Mouse (Mus musculus): ENCODE results near the gene Zfp507. TPM values are rescaled to one million over a fixed set of nuclear protein-coding genes. Genes with fewer than 3 reads are reported as not detected.

Zfp507 gene
- polyA plus RNA-seq, 1 experiment from 2014 or later: 3.8 TPM

DNA sequence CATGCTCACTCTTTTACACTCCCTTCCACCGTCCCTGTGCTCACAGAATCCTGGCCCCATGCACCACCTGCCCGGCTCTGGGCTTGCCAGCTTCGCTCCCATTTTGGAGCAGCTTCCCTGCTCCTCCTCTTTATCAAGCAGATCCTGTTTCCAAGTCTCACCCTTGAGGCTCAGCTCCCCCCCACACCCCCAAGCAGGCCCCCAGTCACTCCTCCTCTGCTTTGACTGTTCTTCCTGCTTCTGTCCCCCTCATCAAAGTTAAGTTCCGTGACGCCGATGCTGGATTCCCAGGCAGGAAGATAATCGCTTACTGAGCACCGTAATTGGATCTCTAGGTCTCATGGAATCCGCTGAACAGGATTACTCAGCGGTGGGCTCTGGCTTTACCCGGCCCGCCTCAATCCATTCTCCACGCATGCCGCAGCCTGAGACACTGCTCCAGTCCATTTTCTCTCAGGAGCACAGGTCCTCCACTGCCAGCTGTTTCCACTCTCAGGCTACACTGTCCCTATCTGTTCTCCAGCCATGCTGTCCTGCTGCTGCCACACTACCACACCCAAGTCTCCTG lies 55.3 kb downstream of the Zfp507 start:
- Histone ChIP-seq H3K27ac (ENCODE audit: low read depth) (no peak overlapping the region), H3K4me1 (ENCODE audit: insufficient read depth) (peaks cover 3% of the 10 kb centered on the region; the same call in 1 of the 2 replicates), H3K9ac (replicated peaks) (no peak overlapping the region), H3K4me3 (ENCODE audit: low read depth, low read length) (no peak overlapping the region), H3K9me3 (ENCODE audit: low read length) (no peaks in the 10 kb centered on the region), H3K4me2 (ENCODE audit: low read depth, low read length) (no peak overlapping the region), H3K27me3 (ENCODE audit: insufficient read depth, low read length) (no peaks in the 10 kb centered on the region), H3K36me3 (replicated peaks; ENCODE audit: insufficient read depth, low read length) (peaks cover 7% of the 10 kb centered on the region)
- DNase-seq (no peak), ATAC-seq (no peak)
- WGBS (ENCODE audit: insufficient replicate concordance): 91% methylated on average over 14 of the region's 14 CpGs
- TF ChIP-seq EP300 (IDR thresholded peaks at IDR 0.05; ENCODE audit: low read depth) (no peak), CTCF (IDR thresholded peaks at IDR 0.05; ENCODE audit: low read depth) (no peak)

DNA sequence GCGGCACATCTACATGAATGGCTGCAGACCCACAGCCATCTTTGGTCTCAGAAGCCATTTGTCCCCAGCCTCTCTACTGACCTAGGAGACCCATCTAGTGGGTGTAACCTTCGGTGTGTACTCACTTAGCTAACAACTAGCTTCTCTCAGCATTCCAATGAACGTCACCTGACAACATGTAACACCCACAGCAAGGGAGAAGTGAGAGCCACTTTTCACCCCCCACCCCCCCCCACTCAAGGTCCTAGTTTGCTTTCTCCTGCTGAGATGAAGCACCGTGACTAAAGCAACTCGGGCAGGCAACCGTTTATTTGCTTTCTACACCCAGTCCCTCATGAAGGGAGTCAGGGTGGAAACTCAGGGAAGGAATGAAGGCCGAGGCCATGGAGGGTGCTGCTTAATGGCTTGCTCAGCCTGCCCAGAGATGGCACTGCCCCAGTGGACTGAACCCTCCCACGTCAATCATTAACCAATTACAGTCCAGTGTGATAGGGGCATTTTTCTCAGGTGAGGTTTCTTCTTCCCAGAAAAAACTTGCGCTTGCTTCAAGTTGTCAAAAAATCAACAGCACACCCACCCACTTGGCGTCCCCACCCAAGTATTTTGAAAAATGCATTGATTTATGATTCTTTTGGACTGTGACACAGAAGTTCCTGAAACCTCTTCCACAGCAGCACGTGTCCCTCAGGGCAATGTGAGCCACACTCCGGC lies 56.0 kb downstream of the Zfp507 start:
- Histone ChIP-seq H3K27me3 (ENCODE audit: insufficient read depth, low read length) (no peaks in the 10 kb centered on the region), H3K9ac (replicated peaks) (no peak overlapping the region), H3K4me2 (ENCODE audit: low read depth, low read length) (no peak overlapping the region), H3K4me1 (ENCODE audit: insufficient read depth) (peaks cover 3% of the 10 kb centered on the region; the same call in 1 of the 2 replicates), H3K27ac (ENCODE audit: low read depth) (no peak overlapping the region), H3K36me3 (replicated peaks; ENCODE audit: insufficient read depth, low read length) (peaks cover 7% of the 10 kb centered on the region), H3K4me3 (ENCODE audit: low read depth, low read length) (no peak overlapping the region), H3K9me3 (ENCODE audit: low read length) (no peaks in the 10 kb centered on the region)
- TF ChIP-seq CTCF (IDR thresholded peaks at IDR 0.05; ENCODE audit: low read depth) (no peak), EP300 (IDR thresholded peaks at IDR 0.05; ENCODE audit: low read depth) (no peak)
- DNase-seq (no peak), ATAC-seq (no peak)
- 80% methylated on average over 12 of the region's 12 CpGs for WGBS (ENCODE audit: insufficient replicate concordance)

DNA sequence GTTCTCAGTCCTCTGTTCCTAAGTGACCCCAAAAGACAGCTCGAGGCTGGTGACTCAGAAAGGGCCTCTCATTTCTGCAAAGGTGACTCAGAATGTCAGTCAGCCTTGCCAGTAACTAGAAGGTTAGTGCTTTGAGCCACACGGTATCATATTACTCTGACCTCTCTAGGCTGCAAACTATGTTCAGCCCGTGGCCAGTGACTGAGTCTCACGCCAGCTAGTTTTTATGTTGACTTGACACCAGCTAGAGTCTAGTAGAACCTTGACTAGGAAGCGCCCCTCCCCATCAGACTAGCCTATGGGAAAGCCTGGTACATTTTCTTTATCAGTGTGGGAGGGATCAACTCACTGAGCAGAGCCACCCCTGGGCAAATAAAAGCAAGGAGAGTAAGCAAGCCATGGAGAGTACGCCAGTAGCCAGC lies 57.5 kb downstream of the Zfp507 start:
- Histone ChIP-seq H3K27ac (ENCODE audit: low read depth) (peak overlapping the region; percentile 80), H3K36me3 (replicated peaks; ENCODE audit: insufficient read depth, low read length) (peaks cover 7% of the 10 kb centered on the region), H3K4me2 (ENCODE audit: low read depth, low read length) (no peak overlapping the region), H3K4me1 (ENCODE audit: insufficient read depth) (peaks cover 3% of the 10 kb centered on the region; the same call in 1 of the 2 replicates), H3K9ac (replicated peaks) (no peak overlapping the region), H3K27me3 (ENCODE audit: insufficient read depth, low read length) (no peaks in the 10 kb centered on the region), H3K4me3 (ENCODE audit: low read depth, low read length) (no peak overlapping the region), H3K9me3 (ENCODE audit: low read length) (no peaks in the 10 kb centered on the region)
- whole genome bisulfite sequencing (ENCODE audit: insufficient replicate concordance): 58% methylated on average over 6 of the region's 6 CpGs
- DNase-seq (peak; percentile 41), ATAC-seq (peak; percentile 90)
- TF ChIP-seq EP300 (IDR thresholded peaks at IDR 0.05; ENCODE audit: low read depth) (no peak), CTCF (IDR thresholded peaks at IDR 0.05; ENCODE audit: low read depth) (no peak)

DNA sequence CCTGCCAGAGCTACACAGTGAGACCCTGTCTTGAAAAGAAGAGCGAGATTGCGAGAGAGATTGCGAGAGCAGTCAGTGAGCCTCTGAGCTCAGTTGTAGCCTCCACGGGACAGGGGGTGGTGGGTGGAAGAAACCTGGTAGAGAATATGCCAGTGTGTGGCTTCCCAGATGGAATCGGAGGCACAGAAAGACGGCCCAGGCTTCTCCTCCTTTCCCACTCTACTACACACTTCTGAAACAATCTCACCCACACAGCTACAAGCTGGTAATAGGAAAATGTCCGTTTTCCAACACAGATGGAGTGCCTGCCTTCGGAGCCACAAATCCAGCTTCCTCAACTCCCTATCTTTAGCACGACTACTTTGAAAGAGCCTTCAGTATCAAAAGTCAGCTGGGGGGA lies 58.0 kb downstream of the Zfp507 start:
- no peak for DNase-seq
- peaks cover 7% of the 10 kb centered on the region for H3K36me3 ChIP-seq (replicated peaks; ENCODE audit: insufficient read depth, low read length)
- H3K9ac ChIP-seq (replicated peaks): no peak overlapping the region
- peaks cover 3% of the 10 kb centered on the region; the same call in 1 of the 2 replicates for H3K4me1 ChIP-seq (ENCODE audit: insufficient read depth)
- H3K27me3 ChIP-seq (ENCODE audit: insufficient read depth, low read length): no peaks in the 10 kb centered on the region
- no peak overlapping the region for H3K4me3 ChIP-seq (ENCODE audit: low read depth, low read length)
- peak overlapping the region; percentile 80 for H3K27ac ChIP-seq (ENCODE audit: low read depth)
- 75% methylated on average over 9 of the region's 9 CpGs for WGBS (ENCODE audit: insufficient replicate concordance)
- TF ChIP-seq EP300 (IDR thresholded peaks at IDR 0.05; ENCODE audit: low read depth) (no peak), CTCF (IDR thresholded peaks at IDR 0.05; ENCODE audit: low read depth) (no peak)
- no peak overlapping the region for H3K4me2 ChIP-seq (ENCODE audit: low read depth, low read length)
- no peak for ATAC-seq
- no peaks in the 10 kb centered on the region for H3K9me3 ChIP-seq (ENCODE audit: low read length)

DNA sequence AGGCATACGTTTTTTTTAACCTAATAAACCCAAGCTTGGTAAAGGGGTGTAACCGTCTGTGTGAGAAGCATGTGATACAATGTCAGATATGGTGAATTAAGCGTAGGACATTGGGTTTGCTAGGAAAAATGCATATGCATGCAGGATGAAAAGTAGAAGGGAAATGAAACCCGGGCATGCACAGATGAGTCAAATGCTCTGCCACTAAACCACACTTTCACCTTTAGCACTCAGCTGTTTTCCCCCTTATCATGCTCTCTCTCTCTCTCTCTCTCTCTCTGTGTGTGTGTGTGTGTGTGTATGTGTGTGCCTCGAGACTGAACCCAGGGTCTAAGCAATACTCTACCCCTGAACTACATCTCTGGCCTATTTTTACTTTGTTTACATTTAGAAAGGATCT lies 60.5 kb downstream of the Zfp507 start:
- ATAC-seq: no peak
- no peaks in the 10 kb centered on the region; the same call in 1 of the 2 replicates for H3K9me3 ChIP-seq (ENCODE audit: low read length)
- H3K9ac ChIP-seq (replicated peaks): no peak overlapping the region
- no peak overlapping the region for H3K4me3 ChIP-seq (ENCODE audit: low read depth, low read length)
- peaks cover 3% of the 10 kb centered on the region; the same call in 1 of the 2 replicates for H3K4me1 ChIP-seq (ENCODE audit: insufficient read depth)
- no peaks in the 10 kb centered on the region for H3K36me3 ChIP-seq (replicated peaks; ENCODE audit: insufficient read depth, low read length)
- 53% methylated on average over 5 of the region's 5 CpGs for WGBS (ENCODE audit: insufficient replicate concordance)
- DNase-seq: no peak
- no peaks in the 10 kb centered on the region for H3K27me3 ChIP-seq (ENCODE audit: insufficient read depth, low read length)
- TF ChIP-seq EP300 (IDR thresholded peaks at IDR 0.05; ENCODE audit: low read depth): no peak
- TF ChIP-seq CTCF (IDR thresholded peaks at IDR 0.05; ENCODE audit: low read depth): no peak
- H3K4me2 ChIP-seq (ENCODE audit: low read depth, low read length): no peak overlapping the region
- no peak overlapping the region for H3K27ac ChIP-seq (ENCODE audit: low read depth)

DNA sequence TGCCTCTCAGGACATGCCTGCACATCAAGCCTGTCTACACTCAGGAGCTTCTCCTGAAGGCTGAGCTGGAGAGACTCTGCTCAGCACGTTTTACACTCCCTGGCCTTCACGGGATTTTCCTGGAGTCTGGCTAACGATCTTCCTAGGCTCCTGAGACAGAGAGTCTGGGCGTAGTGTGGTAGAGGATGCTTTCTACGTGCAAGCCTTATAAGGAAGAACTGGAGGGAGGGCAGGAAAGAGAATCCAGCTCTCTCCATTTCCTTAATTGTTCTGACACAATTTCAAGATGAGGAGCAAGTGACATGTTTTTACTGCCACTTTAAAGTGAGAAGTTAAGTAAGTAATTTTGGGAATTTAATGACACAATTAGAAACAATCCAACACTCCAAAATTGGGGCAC lies 60.9 kb downstream of the Zfp507 start:
- Histone ChIP-seq H3K4me2 (ENCODE audit: low read depth, low read length) (no peak overlapping the region), H3K4me3 (ENCODE audit: low read depth, low read length) (no peak overlapping the region), H3K9me3 (ENCODE audit: low read length) (no peaks in the 10 kb centered on the region; the same call in 1 of the 2 replicates), H3K27me3 (ENCODE audit: insufficient read depth, low read length) (no peaks in the 10 kb centered on the region), H3K36me3 (replicated peaks; ENCODE audit: insufficient read depth, low read length) (no peaks in the 10 kb centered on the region), H3K27ac (ENCODE audit: low read depth) (no peak overlapping the region), H3K9ac (replicated peaks) (no peak overlapping the region), H3K4me1 (ENCODE audit: insufficient read depth) (peaks cover 3% of the 10 kb centered on the region; the same call in 1 of the 2 replicates)
- TF ChIP-seq CTCF (IDR thresholded peaks at IDR 0.05; ENCODE audit: low read depth): no peak
- TF ChIP-seq EP300 (IDR thresholded peaks at IDR 0.05; ENCODE audit: low read depth): no peak
- WGBS (ENCODE audit: insufficient replicate concordance): 71% methylated on average over 5 of the region's 5 CpGs
- no peak for DNase-seq
- ATAC-seq: no peak

All from liver, postnatal 0 days (tissue).